Mouse (Mus musculus) intestine, embryonic 15.5 days (tissue): ENCODE results near the gene Spaca9. TPM values are rescaled to one million over a fixed set of nuclear protein-coding genes. Genes with fewer than 3 reads are reported as not detected.

Experiments
- ATAC-seq: fragments of 200-750 bp; cut with Nextera tagmentation; 2 replicates; pipeline ENCODE4 v1.8.0; 2017; ENCODE audit warnings: moderate TSS enrichment, moderate library complexity
- H3K27ac ChIP-seq: fragments of 300-500 bp; sonication (generic); 2 replicates; pipeline ENCODE4 v1.5.1; 2015; ENCODE audit warnings: mild to moderate bottlenecking, inconsistent platforms
- H3K27me3 ChIP-seq: fragments of 300-500 bp; sonication (generic); replicated peaks from 2 replicates; pipeline ENCODE4 v1.6.1; 2015; ENCODE audit warnings: inconsistent platforms
- H3K36me3 ChIP-seq: fragments of 300-500 bp; sonication (generic); 2 replicates; pipeline ENCODE4 v1.6.1; 2015; ENCODE audit warnings: inconsistent platforms
- H3K4me1 ChIP-seq: fragments of 300-500 bp; sonication (generic); replicated peaks from 2 replicates; pipeline ENCODE4 v1.6.1; 2015; ENCODE audit warnings: inconsistent platforms
- H3K4me2 ChIP-seq: fragments of 300-500 bp; sonication (generic); replicated peaks from 2 replicates; pipeline ENCODE4 v1.6.1; 2015; ENCODE audit warnings: mild to moderate bottlenecking, inconsistent platforms
- H3K4me3 ChIP-seq: fragments of 300-500 bp; sonication (generic); replicated peaks from 2 replicates; pipeline ENCODE4 v1.5.1; 2015; ENCODE audit warnings: inconsistent platforms
- H3K9ac ChIP-seq: fragments of 300-500 bp; sonication (generic); 2 replicates; pipeline ENCODE4 v1.6.1; 2015; ENCODE audit warnings: inconsistent platforms
- H3K9me3 ChIP-seq: fragments of 300-500 bp; sonication (generic); 2 replicates; pipeline ENCODE4 v1.6.1; 2016; ENCODE audit warnings: inconsistent platforms
- WGBS: fragments of 180-500 bp; shearing (Covaris S2); methylation state at CpG from one replicate; pipeline ENCODE4 v1.1.7; 2015; 5-methylcytosine and 5-hydroxymethylcytosine counted together
- polyA plus RNA-seq: library from polyadenylated mRNA; unstranded; fragments of >200 nt; fragmentation: Nextera tagmentation; extraction: Ambion mirVana; gene quantifications from 2 replicates; pipeline ENCODE4 v1.2.1, GENCODE M21; 2015

Spaca9 gene
- polyA plus RNA-seq, 1 experiment from 2014 or later, result 1.0 TPM

DNA sequence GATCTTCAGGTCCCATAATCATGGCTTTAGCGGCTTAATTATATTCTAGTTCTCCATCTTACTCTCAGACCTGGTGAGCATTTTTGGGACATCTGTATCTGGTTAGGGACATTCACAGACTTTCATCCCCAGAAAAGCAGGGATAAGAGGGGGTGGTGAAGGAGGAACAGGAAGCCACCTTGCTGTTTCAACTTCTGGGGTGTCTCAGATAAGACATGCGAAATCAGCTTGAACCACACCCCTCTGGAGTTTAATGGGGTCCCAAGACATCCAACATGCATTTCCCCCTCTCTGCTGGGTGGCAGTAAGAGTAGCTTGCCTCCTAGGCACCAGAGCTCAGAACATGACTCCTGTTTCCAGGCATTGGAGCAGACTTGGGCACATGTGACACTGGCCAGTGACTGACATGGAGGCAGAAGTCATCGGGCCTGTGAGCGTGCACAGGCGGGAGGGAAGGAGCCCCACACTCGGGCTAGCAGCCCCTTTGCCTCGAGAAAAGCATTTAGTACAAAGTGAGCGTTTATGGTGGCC is 6.6 kb upstream of the Spaca9 start:
- Histone ChIP-seq H3K9ac (no peak overlapping the region), H3K9me3 (no peaks in the 10 kb centered on the region), H3K4me2 (no peak overlapping the region), H3K36me3 (no peaks in the 10 kb centered on the region), H3K27ac (no peak overlapping the region), H3K27me3 (no peaks in the 10 kb centered on the region), H3K4me3 (no peak overlapping the region), H3K4me1 (no peaks in the 10 kb centered on the region)
- no peak for ATAC-seq
- 56% methylated on average over 8 of the region's 8 CpGs for WGBS

DNA sequence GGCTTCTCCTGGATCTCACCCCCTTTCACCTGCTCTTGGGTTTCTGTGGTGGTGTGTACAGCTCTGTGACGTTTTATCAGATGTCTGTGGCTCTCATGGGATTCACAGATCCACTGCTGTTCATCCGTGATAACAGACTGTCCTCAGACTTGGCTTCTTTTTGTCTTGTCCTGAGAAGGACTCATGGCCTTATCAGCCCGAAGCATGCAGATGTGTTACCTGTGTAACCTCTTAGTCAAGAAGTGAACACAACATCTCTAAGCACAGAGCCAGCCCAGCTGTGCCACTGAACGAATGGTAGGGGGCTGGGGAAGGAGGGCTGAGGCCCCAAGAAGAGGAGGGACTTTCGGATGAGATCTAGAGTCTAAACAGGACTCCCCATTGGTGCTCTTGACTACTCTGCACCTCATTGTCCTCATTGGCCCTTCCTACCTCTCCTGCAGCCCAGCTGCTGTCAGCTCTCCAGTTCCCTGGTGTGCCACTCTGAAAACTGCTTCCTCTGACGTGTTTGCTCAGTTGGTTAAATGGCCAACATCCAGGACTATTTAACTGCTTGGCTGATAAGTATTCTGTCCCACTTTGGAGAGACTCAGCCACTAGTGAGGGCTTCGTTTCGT is 2.2 kb upstream of the Spaca9 start:
- H3K27me3 ChIP-seq, result no peaks in the 10 kb centered on the region
- H3K4me3 ChIP-seq, result no peak overlapping the region
- no peaks in the 10 kb centered on the region for H3K9me3 ChIP-seq
- H3K4me1 ChIP-seq, result peaks cover 3% of the 10 kb centered on the region
- H3K36me3 ChIP-seq, result no peaks in the 10 kb centered on the region
- ATAC-seq, result no peak
- no peak overlapping the region for H3K4me2 ChIP-seq
- 67% methylated on average over 8 of the region's 8 CpGs for WGBS
- H3K9ac ChIP-seq, result no peak overlapping the region
- H3K27ac ChIP-seq, result no peak overlapping the region

GRCm38 (mm10) chr2:28698566-28698965 is 961 bp downstream of the Spaca9 start:
- Histone ChIP-seq H3K4me1 (peaks cover 3% of the 10 kb centered on the region), H3K9me3 (no peaks in the 10 kb centered on the region), H3K27ac (no peak overlapping the region), H3K36me3 (no peaks in the 10 kb centered on the region), H3K27me3 (no peaks in the 10 kb centered on the region), H3K4me3 (no peak overlapping the region), H3K9ac (no peak overlapping the region), H3K4me2 (no peak overlapping the region)
- no peak for ATAC-seq
- WGBS, result 77% methylated on average over 5 of the region's 5 CpGs

- ATAC-seq, result no peak
- Histone ChIP-seq H3K9me3 (no peaks in the 10 kb centered on the region), H3K27me3 (no peaks in the 10 kb centered on the region), H3K4me2 (no peak overlapping the region), H3K4me3 (no peak overlapping the region), H3K36me3 (no peaks in the 10 kb centered on the region), H3K9ac (no peak overlapping the region), H3K27ac (no peak overlapping the region), H3K4me1 (no peaks in the 10 kb centered on the region)
- WGBS, result 78% methylated on average over 9 of the region's 9 CpGs
These were observed 6.8 kb downstream of the Spaca9 start for GRCm38 (mm10) chr2:28692692-28693091.

DNA sequence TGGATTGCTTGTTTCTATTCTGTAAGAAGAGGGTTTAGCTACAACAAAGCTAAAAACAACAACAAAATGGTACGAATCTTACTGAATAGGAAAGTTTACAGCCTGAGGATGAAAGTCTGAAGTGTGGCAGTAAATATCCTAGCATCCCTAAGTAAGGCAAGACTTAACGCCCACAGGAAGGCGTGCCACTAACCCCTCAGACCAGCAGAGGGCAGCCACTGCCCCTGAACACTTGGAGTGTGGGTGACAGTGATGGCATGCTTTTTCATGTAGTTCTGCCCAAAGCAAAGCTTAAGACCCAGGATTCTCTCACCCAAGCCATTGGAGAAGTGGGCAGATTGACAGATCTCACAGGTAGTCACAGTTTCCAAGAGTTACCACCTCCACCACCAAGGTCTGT is 11.1 kb downstream of the Spaca9 start:
- ATAC-seq, result no peak
- Histone ChIP-seq H3K27me3 (no peaks in the 10 kb centered on the region), H3K4me2 (no peak overlapping the region), H3K4me1 (no peaks in the 10 kb centered on the region), H3K27ac (no peak overlapping the region), H3K4me3 (no peak overlapping the region), H3K36me3 (peaks cover 14% of the 10 kb centered on the region; the same call in 1 of the 2 replicates), H3K9me3 (no peaks in the 10 kb centered on the region), H3K9ac (no peak overlapping the region)
- 26% methylated on average over 3 of the region's 3 CpGs for WGBS

- Histone ChIP-seq H3K27me3 (no peaks in the 10 kb centered on the region), H3K9ac (no peak overlapping the region), H3K4me2 (no peak overlapping the region), H3K4me3 (no peak overlapping the region), H3K4me1 (no peaks in the 10 kb centered on the region), H3K36me3 (peaks cover 28% of the 10 kb centered on the region; the same call in 1 of the 2 replicates), H3K9me3 (no peaks in the 10 kb centered on the region), H3K27ac (no peak overlapping the region)
- no peak for ATAC-seq
- WGBS, result 82% methylated on average over 7 of the region's 7 CpGs
These were observed 13.6 kb downstream of the Spaca9 start for GRCm38 (mm10) chr2:28685895-28686294.

GRCm38 (mm10) chr2:28681718-28682117 is 17.8 kb downstream of the Spaca9 start:
- no peaks in the 10 kb centered on the region for H3K4me1 ChIP-seq
- H3K4me2 ChIP-seq, result no peak overlapping the region
- H3K27ac ChIP-seq, result no peak overlapping the region
- WGBS, result 86% methylated on average over 4 of the region's 4 CpGs
- H3K36me3 ChIP-seq, result peaks cover 37% of the 10 kb centered on the region
- H3K27me3 ChIP-seq, result no peaks in the 10 kb centered on the region
- no peak for ATAC-seq
- no peak overlapping the region for H3K9ac ChIP-seq
- H3K4me3 ChIP-seq, result no peak overlapping the region
- H3K9me3 ChIP-seq, result no peaks in the 10 kb centered on the region

- H3K27me3 ChIP-seq, result no peaks in the 10 kb centered on the region
- no peaks in the 10 kb centered on the region for H3K9me3 ChIP-seq
- no peak overlapping the region for H3K9ac ChIP-seq
- no peak overlapping the region for H3K4me3 ChIP-seq
- 34% methylated on average over 4 of the region's 4 CpGs for WGBS
- peaks cover 36% of the 10 kb centered on the region for H3K36me3 ChIP-seq
- no peak for ATAC-seq
- no peaks in the 10 kb centered on the region for H3K4me1 ChIP-seq
- no peak overlapping the region for H3K4me2 ChIP-seq
- no peak overlapping the region for H3K27ac ChIP-seq
These were observed 18.8 kb downstream of the Spaca9 start for GRCm38 (mm10) chr2:28680710-28681109.

- Histone ChIP-seq H3K27me3 (no peaks in the 10 kb centered on the region), H3K36me3 (peaks cover 41% of the 10 kb centered on the region), H3K4me2 (no peak overlapping the region), H3K4me3 (no peak overlapping the region), H3K9ac (no peak overlapping the region), H3K4me1 (no peaks in the 10 kb centered on the region), H3K27ac (no peak overlapping the region), H3K9me3 (no peaks in the 10 kb centered on the region)
- 78% methylated on average over 8 of the region's 8 CpGs for WGBS
- no peak for ATAC-seq
These were observed 23.5 kb downstream of the Spaca9 start for GRCm38 (mm10) chr2:28676005-28676404.

DNA sequence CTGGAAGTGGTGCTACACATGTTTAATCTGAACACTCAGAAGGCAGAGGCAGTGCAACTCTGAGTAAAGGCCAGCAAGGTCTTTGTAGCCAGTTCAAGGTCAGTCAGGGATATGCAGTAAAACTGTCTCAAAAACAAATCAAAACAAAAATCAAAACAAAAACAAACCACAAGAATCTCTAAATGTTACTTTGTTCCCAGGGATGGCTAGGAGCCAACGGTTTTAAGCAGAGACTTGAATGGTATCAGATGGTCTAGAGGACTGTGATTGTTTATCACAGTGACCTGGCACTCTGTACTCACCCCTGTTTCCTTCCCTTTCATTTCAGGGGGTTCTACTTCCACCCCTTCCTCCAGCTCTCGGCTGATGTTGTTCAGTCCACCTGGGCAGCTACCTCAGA is 28.1 kb downstream of the Spaca9 start:
- no peaks in the 10 kb centered on the region for H3K4me1 ChIP-seq
- H3K9ac ChIP-seq, result no peak overlapping the region
- H3K27me3 ChIP-seq, result no peaks in the 10 kb centered on the region
- H3K4me2 ChIP-seq, result no peak overlapping the region
- no peaks in the 10 kb centered on the region for H3K9me3 ChIP-seq
- H3K27ac ChIP-seq, result no peak overlapping the region
- H3K36me3 ChIP-seq, result peaks cover 24% of the 10 kb centered on the region
- no peak for ATAC-seq
- 83% methylated on average over 2 of the region's 2 CpGs for WGBS
- no peak overlapping the region for H3K4me3 ChIP-seq

DNA sequence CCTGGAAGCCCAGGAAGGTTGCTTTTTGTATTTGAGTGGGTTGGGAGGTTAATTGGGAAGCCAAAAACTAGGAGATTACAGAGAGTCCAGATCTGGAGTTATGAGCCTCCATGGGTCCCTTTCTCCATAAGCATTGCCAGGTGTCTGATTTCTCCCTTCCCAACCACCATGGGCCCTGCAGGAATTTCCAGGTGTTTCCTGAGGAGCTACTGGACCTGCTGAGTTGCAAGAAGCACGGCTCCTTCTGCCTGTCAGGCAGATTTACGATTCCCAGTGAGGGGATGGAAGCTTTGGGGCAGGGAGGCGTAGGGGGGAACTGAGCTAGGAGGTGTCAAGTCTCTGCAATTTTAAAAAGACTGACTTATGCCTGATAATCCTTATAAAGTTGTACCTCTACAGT is 33.7 kb downstream of the Spaca9 start:
- H3K9ac ChIP-seq, result no peak overlapping the region
- peaks cover 24% of the 10 kb centered on the region; the same call in 1 of the 2 replicates for H3K36me3 ChIP-seq
- no peak for ATAC-seq
- H3K4me1 ChIP-seq, result no peaks in the 10 kb centered on the region
- H3K4me3 ChIP-seq, result no peak overlapping the region
- 59% methylated on average over 3 of the region's 3 CpGs for WGBS
- no peak overlapping the region for H3K27ac ChIP-seq
- H3K27me3 ChIP-seq, result no peaks in the 10 kb centered on the region
- no peak overlapping the region for H3K4me2 ChIP-seq
- no peaks in the 10 kb centered on the region for H3K9me3 ChIP-seq

GRCm38 (mm10) chr2:28662891-28663290 is 36.6 kb downstream of the Spaca9 start:
- no peak overlapping the region for H3K9ac ChIP-seq
- H3K4me3 ChIP-seq, result no peak overlapping the region
- no peaks in the 10 kb centered on the region for H3K4me1 ChIP-seq
- no peak overlapping the region for H3K27ac ChIP-seq
- no peak overlapping the region for H3K4me2 ChIP-seq
- ATAC-seq, result no peak
- WGBS, result 93% methylated on average over 3 of the region's 3 CpGs
- no peaks in the 10 kb centered on the region for H3K27me3 ChIP-seq
- H3K36me3 ChIP-seq, result peaks cover 35% of the 10 kb centered on the region
- H3K9me3 ChIP-seq, result no peaks in the 10 kb centered on the region

- no peak overlapping the region for H3K9ac ChIP-seq
- H3K27ac ChIP-seq, result no peak overlapping the region
- 73% methylated on average over 8 of the region's 8 CpGs for WGBS
- H3K4me1 ChIP-seq, result no peaks in the 10 kb centered on the region
- H3K36me3 ChIP-seq, result peaks cover 11% of the 10 kb centered on the region
- H3K9me3 ChIP-seq, result no peaks in the 10 kb centered on the region
- no peak overlapping the region for H3K4me3 ChIP-seq
- ATAC-seq, result no peak
- H3K27me3 ChIP-seq, result no peaks in the 10 kb centered on the region
- H3K4me2 ChIP-seq, result no peak overlapping the region
These were observed 43.3 kb downstream of the Spaca9 start for GRCm38 (mm10) chr2:28656216-28656615.
